Mouse (Mus musculus): ENCODE data around the gene Rai14. TPM values are rescaled to one million over a fixed set of nuclear protein-coding genes. Genes with fewer than 3 reads are reported as not detected.

Gene Rai14
- polyA plus RNA-seq, 1 experiment from 2014 or later, result 73.2 TPM

GRCm38 (mm10) chr15:10619678-10620077 lies 94.7 kb downstream of the Rai14 start:
- Histone ChIP-seq H3K9me3 (peaks cover 5% of the 10 kb centered on the region; the same call in 1 of the 2 replicates), H3K4me3 (no peak overlapping the region), H3K27me3 (replicated peaks; ENCODE audit: low read depth, poor library complexity, severe bottlenecking) (no peaks in the 10 kb centered on the region), H3K27ac (replicated peaks) (no peak overlapping the region), H3K4me1 (peaks cover 34% of the 10 kb centered on the region), H3K36me3 (replicated peaks) (peaks cover 59% of the 10 kb centered on the region)
- 96% methylated on average over 3 of the region's 3 CpGs for WGBS
- DNase-seq (ENCODE audit: low spot score), result no peak

GRCm38 (mm10) chr15:10618276-10618675 lies 96.1 kb downstream of the Rai14 start:
- no peak for DNase-seq (ENCODE audit: low spot score)
- Histone ChIP-seq H3K4me1 (peaks cover 20% of the 10 kb centered on the region), H3K9me3 (peaks cover 5% of the 10 kb centered on the region; the same call in 1 of the 2 replicates), H3K36me3 (replicated peaks) (peaks cover 58% of the 10 kb centered on the region), H3K27me3 (replicated peaks; ENCODE audit: low read depth, poor library complexity, severe bottlenecking) (no peaks in the 10 kb centered on the region), H3K27ac (replicated peaks) (no peak overlapping the region), H3K4me3 (no peak overlapping the region)
- WGBS, result 91% methylated on average over 2 of the region's 2 CpGs

DNA sequence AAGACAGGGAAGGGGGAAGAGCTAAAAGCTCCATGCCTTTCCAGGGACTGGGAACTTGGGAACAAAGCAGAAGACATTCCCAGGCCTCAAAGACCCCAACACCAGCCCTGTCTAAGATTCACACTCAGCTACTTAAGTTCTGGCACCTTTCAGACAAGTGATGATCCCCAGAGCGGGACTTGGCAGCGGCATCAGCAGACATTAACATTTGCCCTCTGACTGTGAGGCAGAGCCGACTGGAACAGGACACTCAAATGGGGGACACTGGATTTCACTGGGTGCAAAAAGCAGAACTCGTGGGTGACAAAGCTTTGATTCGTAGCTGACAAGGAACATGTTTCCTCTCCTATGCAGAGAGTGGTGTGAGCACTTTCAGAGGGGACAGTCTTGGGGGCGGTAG lies 98.4 kb downstream of the Rai14 start:
- Histone ChIP-seq H3K36me3 (replicated peaks) (peaks cover 47% of the 10 kb centered on the region), H3K9me3 (peaks cover 5% of the 10 kb centered on the region; the same call in 1 of the 2 replicates), H3K4me3 (no peak overlapping the region), H3K27me3 (replicated peaks; ENCODE audit: low read depth, poor library complexity, severe bottlenecking) (no peaks in the 10 kb centered on the region), H3K27ac (replicated peaks) (0 out of 2 replicates have a peak overlapping the region, but pooled peaks have one; percentile 10), H3K4me1 (peaks cover 12% of the 10 kb centered on the region)
- WGBS, result 92% methylated on average over 6 of the region's 6 CpGs
- no peak for DNase-seq (ENCODE audit: low spot score)

GRCm38 (mm10) chr15:10611040-10611439 lies 103.4 kb downstream of the Rai14 start:
- H3K27me3 ChIP-seq (replicated peaks; ENCODE audit: low read depth, poor library complexity, severe bottlenecking), result no peaks in the 10 kb centered on the region
- no peak overlapping the region for H3K4me3 ChIP-seq
- no peaks in the 10 kb centered on the region for H3K9me3 ChIP-seq
- peaks cover 3% of the 10 kb centered on the region; the same call in 1 of the 2 replicates for H3K4me1 ChIP-seq
- no peak overlapping the region for H3K27ac ChIP-seq (replicated peaks)
- 79% methylated on average over 9 of the region's 9 CpGs for WGBS
- DNase-seq (ENCODE audit: low spot score), result no peak
- peaks cover 52% of the 10 kb centered on the region for H3K36me3 ChIP-seq (replicated peaks)

GRCm38 (mm10) chr15:10609107-10609506 lies 105.3 kb downstream of the Rai14 start:
- Histone ChIP-seq H3K4me3 (no peak overlapping the region), H3K27ac (replicated peaks) (no peak overlapping the region), H3K4me1 (no peaks in the 10 kb centered on the region), H3K9me3 (no peaks in the 10 kb centered on the region; the same call in 1 of the 2 replicates), H3K27me3 (replicated peaks; ENCODE audit: low read depth, poor library complexity, severe bottlenecking) (no peaks in the 10 kb centered on the region), H3K36me3 (replicated peaks) (peaks cover 65% of the 10 kb centered on the region)
- no peak for DNase-seq (ENCODE audit: low spot score)
- 96% methylated on average over 4 of the region's 4 CpGs for WGBS

GRCm38 (mm10) chr15:10608508-10609098 lies 105.8 kb downstream of the Rai14 start:
- peaks cover 68% of the 10 kb centered on the region for H3K36me3 ChIP-seq (replicated peaks)
- DNase-seq (ENCODE audit: low spot score), result no peak
- 85% methylated on average over 6 of the region's 6 CpGs for WGBS

DNA sequence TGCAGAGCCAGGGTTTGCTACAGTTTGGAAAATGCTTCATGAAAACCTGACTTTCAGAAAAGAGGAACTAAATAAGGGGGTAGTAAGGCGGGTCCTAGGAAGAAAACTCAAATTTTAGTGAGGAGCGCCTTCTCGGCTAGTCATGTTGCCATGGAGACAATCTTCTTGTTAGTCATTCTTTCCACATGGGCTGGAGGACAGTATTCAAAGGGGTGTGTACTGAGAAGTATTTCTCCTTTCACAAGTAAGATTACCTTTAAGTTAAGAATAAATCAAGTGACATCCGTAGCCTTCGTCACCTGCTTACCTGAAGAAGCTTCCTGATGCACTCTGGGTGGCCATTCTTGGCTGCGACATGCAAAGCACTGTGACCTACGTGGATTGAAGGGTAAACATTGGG lies 115.0 kb downstream of the Rai14 start:
- DNase-seq (ENCODE audit: low spot score), result no peak
- H3K27ac ChIP-seq (replicated peaks), result peak overlapping the region; percentile 86

More at GRCm38 (mm10) chr15:10608508-10609098, 105.8 kb downstream of the Rai14 start:
- Histone ChIP-seq H3K27me3 (replicated peaks; ENCODE audit: low read depth, poor library complexity, severe bottlenecking) (no peaks in the 10 kb centered on the region), H3K4me3 (no peak overlapping the region), H3K27ac (replicated peaks) (no peak overlapping the region), H3K4me1 (no peaks in the 10 kb centered on the region), H3K9me3 (peaks cover 3% of the 10 kb centered on the region; the same call in 1 of the 2 replicates)

GRCm38 (mm10) chr15:10598259-10599225 lies 115.9 kb downstream of the Rai14 start:
- Histone ChIP-seq H3K9me3 (no peaks in the 10 kb centered on the region), H3K27ac (replicated peaks) (peak overlapping the region; percentile 86), H3K4me1 (peaks cover 37% of the 10 kb centered on the region), H3K4me3 (no peak overlapping the region), H3K27me3 (replicated peaks; ENCODE audit: low read depth, poor library complexity, severe bottlenecking) (no peaks in the 10 kb centered on the region), H3K36me3 (replicated peaks) (peaks cover 47% of the 10 kb centered on the region)
- 44% methylated on average over 16 of the region's 16 CpGs for WGBS
- peak; percentile 56 for DNase-seq (ENCODE audit: low spot score)

More for the DNA sequence above, 115.0 kb downstream of the Rai14 start:
- Histone ChIP-seq H3K27me3 (replicated peaks; ENCODE audit: low read depth, poor library complexity, severe bottlenecking) (no peaks in the 10 kb centered on the region), H3K4me1 (peaks cover 37% of the 10 kb centered on the region), H3K36me3 (replicated peaks) (peaks cover 48% of the 10 kb centered on the region), H3K9me3 (peaks cover 3% of the 10 kb centered on the region; the same call in 1 of the 2 replicates), H3K4me3 (no peak overlapping the region)
- WGBS, result 83% methylated on average over 7 of the region's 7 CpGs

DNA sequence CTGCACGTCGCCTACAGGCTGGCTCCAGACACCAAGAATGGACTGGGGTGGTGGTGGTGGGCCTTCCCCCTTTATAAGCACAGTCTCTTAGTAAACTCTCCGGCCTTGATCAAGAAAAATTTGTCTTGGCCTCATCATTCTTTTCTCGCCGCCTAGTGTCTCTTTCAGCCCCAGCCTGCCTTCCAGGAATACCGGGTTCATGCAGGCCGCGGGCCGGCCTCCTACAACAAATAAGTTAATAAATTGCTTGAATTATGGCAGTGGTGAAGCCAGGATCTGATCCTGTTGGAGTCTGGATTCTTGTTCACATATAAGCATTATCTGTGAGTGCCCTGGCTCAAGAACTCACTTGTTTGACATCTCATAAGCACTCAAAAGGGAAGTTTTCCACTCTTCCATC lies 117.6 kb downstream of the Rai14 start:
- peaks cover 52% of the 10 kb centered on the region for H3K36me3 ChIP-seq (replicated peaks)

GRCm38 (mm10) chr15:10595408-10595807 lies 119.0 kb downstream of the Rai14 start:
- no peak for DNase-seq (ENCODE audit: low spot score)
- H3K4me1 ChIP-seq, result peaks cover 33% of the 10 kb centered on the region
- no peak overlapping the region for H3K27ac ChIP-seq (replicated peaks)
- H3K36me3 ChIP-seq (replicated peaks), result peaks cover 62% of the 10 kb centered on the region
- H3K4me3 ChIP-seq, result no peak overlapping the region
- no peaks in the 10 kb centered on the region for H3K27me3 ChIP-seq (replicated peaks; ENCODE audit: low read depth, poor library complexity, severe bottlenecking)
- no peaks in the 10 kb centered on the region for H3K9me3 ChIP-seq
- 90% methylated on average over 6 of the region's 6 CpGs for WGBS

More for the DNA sequence above, 117.6 kb downstream of the Rai14 start:
- Histone ChIP-seq H3K9me3 (no peaks in the 10 kb centered on the region), H3K27me3 (replicated peaks; ENCODE audit: low read depth, poor library complexity, severe bottlenecking) (no peaks in the 10 kb centered on the region), H3K4me3 (no peak overlapping the region), H3K27ac (replicated peaks) (peak overlapping the region; percentile 86; the same call in 1 of the 2 replicates), H3K4me1 (peaks cover 37% of the 10 kb centered on the region)
- no peak for DNase-seq (ENCODE audit: low spot score)
- WGBS, result 93% methylated on average over 9 of the region's 9 CpGs

GRCm38 (mm10) chr15:10594910-10595309 lies 119.5 kb downstream of the Rai14 start:
- WGBS, result 72% methylated on average over 10 of the region's 10 CpGs
- H3K27ac ChIP-seq (replicated peaks), result peak overlapping the region; percentile 59; the same call in 1 of the 2 replicates
- DNase-seq (ENCODE audit: low spot score), result no peak
- no peaks in the 10 kb centered on the region for H3K9me3 ChIP-seq
- no peak overlapping the region for H3K4me3 ChIP-seq
- peaks cover 28% of the 10 kb centered on the region for H3K4me1 ChIP-seq
- no peaks in the 10 kb centered on the region for H3K27me3 ChIP-seq (replicated peaks; ENCODE audit: low read depth, poor library complexity, severe bottlenecking)
- H3K36me3 ChIP-seq (replicated peaks), result peaks cover 66% of the 10 kb centered on the region

- Histone ChIP-seq H3K4me3 (no peak overlapping the region), H3K27ac (replicated peaks) (no peak overlapping the region), H3K27me3 (replicated peaks; ENCODE audit: low read depth, poor library complexity, severe bottlenecking) (no peaks in the 10 kb centered on the region), H3K4me1 (peaks cover 10% of the 10 kb centered on the region), H3K36me3 (replicated peaks) (peaks cover 83% of the 10 kb centered on the region), H3K9me3 (no peaks in the 10 kb centered on the region)
- 90% methylated on average over 6 of the region's 6 CpGs for WGBS
- no peak for DNase-seq (ENCODE audit: low spot score)
These were observed 121.3 kb downstream of the Rai14 start for GRCm38 (mm10) chr15:10593094-10593493.

Measured in embryonic facial prominence, embryonic 10.5 days (tissue).